Mouse (Mus musculus): ENCODE measurements around the gene Rps26. TPM values are rescaled to one million over a fixed set of nuclear protein-coding genes. Genes with fewer than 3 reads are reported as not detected.
"Not testable (repeated sequence)": the region's sequence is repeated elsewhere in the genome, so short reads cannot be mapped to it uniquely, and the experiment has no call there.

Gene Rps26
- polyA plus RNA-seq, 1 experiment from 2014 or later: 628 TPM

- Histone ChIP-seq H3K9me3 (ENCODE audit: low read length) (no peaks in the 10 kb centered on the region), H3K4me1 (ENCODE audit: insufficient read depth, low read length) (peaks cover 3% of the 10 kb centered on the region; the same call in 1 of the 2 replicates), H3K27ac (ENCODE audit: low read length) (no peak overlapping the region), H3K4me3 (ENCODE audit: low read length) (no peak overlapping the region), H3K9ac (replicated peaks; ENCODE audit: low read length) (no peak overlapping the region), H3K4me2 (replicated peaks; ENCODE audit: low read depth, low read length) (no peak overlapping the region), H3K36me3 (ENCODE audit: insufficient read depth, low read length) (no peaks in the 10 kb centered on the region), H3K27me3 (ENCODE audit: insufficient read depth, low read length) (no peaks in the 10 kb centered on the region)
- WGBS: 45% methylated on average over 3 of the region's 3 CpGs
- no peak for ATAC-seq (ENCODE audit: low FRiP score, low TSS enrichment)
Observed at GRCm38 (mm10) chr10:128614934-128615333, 11.6 kb downstream of the Rps26 start.

DNA sequence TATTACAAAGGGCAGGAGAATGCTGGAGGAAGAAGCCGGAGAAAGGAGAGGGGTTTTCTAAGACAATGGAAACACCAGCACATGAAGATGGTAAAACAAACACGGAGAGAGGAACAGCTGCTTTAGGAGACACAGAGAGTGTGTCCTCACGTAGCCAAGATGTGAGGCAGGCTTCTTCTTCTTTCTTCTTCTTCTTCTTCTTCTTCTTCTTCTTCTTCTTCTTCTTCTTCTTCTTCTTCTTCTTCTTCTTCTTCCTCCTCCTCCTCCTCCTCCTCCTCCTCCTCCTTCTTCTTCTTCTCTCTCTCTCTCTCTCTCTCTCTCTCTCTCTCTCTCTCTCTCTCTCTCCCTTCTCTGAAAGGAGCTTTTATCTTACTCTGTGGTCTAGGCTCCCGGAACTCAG lies 12.7 kb downstream of the Rps26 start:
- H3K27me3 ChIP-seq (ENCODE audit: insufficient read depth, low read length); H3K4me1 ChIP-seq (ENCODE audit: insufficient read depth, low read length); H3K9me3 ChIP-seq (ENCODE audit: low read length); H3K4me2 ChIP-seq (replicated peaks; ENCODE audit: low read depth, low read length); H3K36me3 ChIP-seq (ENCODE audit: insufficient read depth, low read length); H3K9ac ChIP-seq (replicated peaks; ENCODE audit: low read length); H3K4me3 ChIP-seq (ENCODE audit: low read length); ATAC-seq (ENCODE audit: low FRiP score, low TSS enrichment); H3K27ac ChIP-seq (ENCODE audit: low read length): not testable (repeated sequence)
- 71% methylated on average over 4 of the region's 4 CpGs for WGBS

DNA sequence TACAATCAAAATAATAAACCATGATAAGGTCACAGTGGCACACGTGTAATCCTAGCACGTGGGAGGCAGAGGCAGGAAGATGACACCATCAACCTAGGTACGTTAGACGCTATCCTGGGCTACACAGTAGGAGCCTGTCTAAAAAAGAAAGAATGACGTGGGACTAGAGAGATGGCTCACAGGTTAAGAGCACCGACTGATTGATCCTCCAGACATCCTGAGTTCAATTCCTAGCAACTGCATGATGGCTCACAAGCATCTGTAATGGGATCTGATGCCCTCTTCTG lies 13.4 kb downstream of the Rps26 start:
- Histone ChIP-seq H3K27ac (ENCODE audit: low read length) (no peak overlapping the region), H3K36me3 (ENCODE audit: insufficient read depth, low read length) (no peaks in the 10 kb centered on the region), H3K4me3 (ENCODE audit: low read length) (no peak overlapping the region), H3K4me2 (replicated peaks; ENCODE audit: low read depth, low read length) (peak overlapping the region; percentile 28; the same call in 1 of the 2 replicates), H3K27me3 (ENCODE audit: insufficient read depth, low read length) (no peaks in the 10 kb centered on the region), H3K4me1 (ENCODE audit: insufficient read depth, low read length) (peaks cover 3% of the 10 kb centered on the region; the same call in 1 of the 2 replicates), H3K9ac (replicated peaks; ENCODE audit: low read length) (no peak overlapping the region), H3K9me3 (ENCODE audit: low read length) (no peaks in the 10 kb centered on the region)
- peak; percentile 31; the same call in 1 of the 2 replicates for ATAC-seq (ENCODE audit: low FRiP score, low TSS enrichment)
- WGBS: 20% methylated on average over 6 of the region's 6 CpGs

- Histone ChIP-seq H3K4me2 (replicated peaks; ENCODE audit: low read depth, low read length) (peak overlapping the region; percentile 28; the same call in 1 of the 2 replicates), H3K4me3 (ENCODE audit: low read length) (no peak overlapping the region), H3K9ac (replicated peaks; ENCODE audit: low read length) (no peak overlapping the region), H3K4me1 (ENCODE audit: insufficient read depth, low read length) (peaks cover 3% of the 10 kb centered on the region; the same call in 1 of the 2 replicates), H3K9me3 (ENCODE audit: low read length) (no peaks in the 10 kb centered on the region), H3K36me3 (ENCODE audit: insufficient read depth, low read length) (no peaks in the 10 kb centered on the region), H3K27ac (ENCODE audit: low read length) (no peak overlapping the region), H3K27me3 (ENCODE audit: insufficient read depth, low read length) (no peaks in the 10 kb centered on the region)
- peak; percentile 54; the same call in 1 of the 2 replicates for ATAC-seq (ENCODE audit: low FRiP score, low TSS enrichment)
- 14% methylated on average over 16 of the region's 16 CpGs for WGBS
Observed at GRCm38 (mm10) chr10:128612433-128613153, 14.0 kb downstream of the Rps26 start.

DNA sequence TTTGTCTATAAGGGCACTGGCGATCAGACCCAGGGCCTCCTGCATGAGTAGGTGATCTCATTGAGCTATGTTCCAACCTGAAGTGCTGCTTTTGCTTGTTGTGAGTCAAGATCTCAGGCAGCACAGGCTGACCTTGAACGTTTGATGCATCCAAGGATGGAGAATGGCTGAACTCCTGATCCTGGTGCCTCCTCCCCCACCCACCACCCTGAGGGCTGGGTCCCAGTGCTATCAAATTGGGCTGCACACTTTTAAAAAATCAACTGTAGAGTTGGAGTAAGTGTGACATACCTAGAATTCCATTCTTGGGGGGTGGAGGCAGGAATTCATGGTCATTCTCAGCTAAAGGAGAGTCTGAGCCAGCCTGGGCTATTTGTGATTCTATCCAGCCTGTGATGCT lies 20.1 kb downstream of the Rps26 start:
- no peak overlapping the region for H3K9ac ChIP-seq (replicated peaks; ENCODE audit: low read length)
- H3K4me3 ChIP-seq (ENCODE audit: low read length): no peak overlapping the region
- H3K9me3 ChIP-seq (ENCODE audit: low read length): no peaks in the 10 kb centered on the region
- 36% methylated on average over 2 of the region's 2 CpGs for WGBS
- no peak overlapping the region for H3K27ac ChIP-seq (ENCODE audit: low read length)
- ATAC-seq (ENCODE audit: low FRiP score, low TSS enrichment): no peak
- H3K4me1 ChIP-seq (ENCODE audit: insufficient read depth, low read length): no peaks in the 10 kb centered on the region
- H3K4me2 ChIP-seq (replicated peaks; ENCODE audit: low read depth, low read length): no peak overlapping the region
- no peaks in the 10 kb centered on the region for H3K36me3 ChIP-seq (ENCODE audit: insufficient read depth, low read length)
- H3K27me3 ChIP-seq (ENCODE audit: insufficient read depth, low read length): no peaks in the 10 kb centered on the region

DNA sequence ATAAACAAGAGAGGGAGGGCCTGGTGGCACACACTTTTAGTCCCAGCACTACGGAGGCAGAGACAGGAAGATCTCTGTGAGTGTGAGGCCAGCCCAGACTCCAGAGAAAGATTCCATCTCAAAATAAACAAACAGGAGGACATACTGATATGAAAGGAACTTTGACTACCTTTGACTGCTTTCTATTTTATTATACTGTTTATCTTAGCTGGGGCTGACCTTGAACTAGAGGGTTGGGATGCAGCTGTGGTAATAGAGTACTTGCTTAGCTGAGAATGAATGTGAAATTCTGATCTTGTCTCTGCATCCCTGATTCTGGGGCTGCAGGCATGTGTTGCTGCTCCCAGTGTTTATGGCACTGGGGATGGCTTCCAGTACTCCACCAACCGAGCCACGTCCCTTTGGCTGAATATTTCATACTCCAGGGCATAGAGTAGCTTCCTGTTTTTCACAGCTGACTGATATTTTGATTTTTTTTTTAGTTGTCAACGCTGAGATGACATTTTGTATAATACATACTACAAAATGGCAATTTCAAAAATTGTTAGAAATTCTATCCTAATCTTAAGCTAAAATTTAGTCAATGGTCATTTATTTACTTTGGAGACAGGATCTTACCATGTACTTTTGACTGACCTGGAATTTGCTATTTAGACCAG lies 23.9 kb downstream of the Rps26 start:
- H3K36me3 ChIP-seq (ENCODE audit: insufficient read depth, low read length): no peaks in the 10 kb centered on the region
- H3K27ac ChIP-seq (ENCODE audit: low read length): no peak overlapping the region
- no peaks in the 10 kb centered on the region for H3K4me1 ChIP-seq (ENCODE audit: insufficient read depth, low read length)
- no peaks in the 10 kb centered on the region for H3K9me3 ChIP-seq (ENCODE audit: low read length)
- ATAC-seq (ENCODE audit: low FRiP score, low TSS enrichment): no peak
- no peak overlapping the region for H3K9ac ChIP-seq (replicated peaks; ENCODE audit: low read length)
- 72% methylated on average over 4 of the region's 4 CpGs for WGBS
- H3K4me2 ChIP-seq (replicated peaks; ENCODE audit: low read depth, low read length): no peak overlapping the region
- no peak overlapping the region for H3K4me3 ChIP-seq (ENCODE audit: low read length)
- no peaks in the 10 kb centered on the region for H3K27me3 ChIP-seq (ENCODE audit: insufficient read depth, low read length)

GRCm38 (mm10) chr10:128601499-128601898 lies 25.0 kb downstream of the Rps26 start:
- Histone ChIP-seq H3K9me3 (ENCODE audit: low read length) (no peaks in the 10 kb centered on the region), H3K27ac (ENCODE audit: low read length) (no peak overlapping the region), H3K9ac (replicated peaks; ENCODE audit: low read length) (no peak overlapping the region), H3K4me1 (ENCODE audit: insufficient read depth, low read length) (no peaks in the 10 kb centered on the region), H3K36me3 (ENCODE audit: insufficient read depth, low read length) (no peaks in the 10 kb centered on the region), H3K4me3 (ENCODE audit: low read length) (no peak overlapping the region), H3K4me2 (replicated peaks; ENCODE audit: low read depth, low read length) (no peak overlapping the region), H3K27me3 (ENCODE audit: insufficient read depth, low read length) (no peaks in the 10 kb centered on the region)
- no peak for ATAC-seq (ENCODE audit: low FRiP score, low TSS enrichment)
- WGBS: 84% methylated on average over 1 of the region's 1 CpGs

DNA sequence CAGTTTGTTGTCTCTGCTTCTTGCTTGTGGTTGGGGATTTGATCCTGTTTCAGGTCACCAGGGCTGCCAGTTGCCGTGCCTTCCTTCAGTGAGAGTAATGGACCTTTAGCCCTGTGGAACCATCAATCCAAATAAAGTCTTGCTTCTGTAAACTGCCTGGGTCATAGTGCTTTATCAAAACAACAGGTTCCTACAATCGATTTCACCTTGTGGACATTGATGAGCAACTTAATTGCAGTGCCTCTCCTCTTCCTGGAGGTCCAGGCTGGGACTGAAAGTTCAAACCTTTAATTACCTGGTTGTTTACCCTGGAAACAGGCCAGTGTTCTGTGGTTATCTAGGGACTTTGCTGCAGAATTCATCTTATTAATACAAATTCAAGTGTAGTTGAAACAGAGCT lies 28.1 kb downstream of the Rps26 start:
- WGBS: 13% methylated on average over 2 of the region's 2 CpGs
- Histone ChIP-seq H3K4me2 (replicated peaks; ENCODE audit: low read depth, low read length) (no peak overlapping the region), H3K4me1 (ENCODE audit: insufficient read depth, low read length) (no peaks in the 10 kb centered on the region), H3K27me3 (ENCODE audit: insufficient read depth, low read length) (no peaks in the 10 kb centered on the region), H3K9me3 (ENCODE audit: low read length) (no peaks in the 10 kb centered on the region), H3K4me3 (ENCODE audit: low read length) (no peak overlapping the region), H3K27ac (ENCODE audit: low read length) (no peak overlapping the region), H3K36me3 (ENCODE audit: insufficient read depth, low read length) (no peaks in the 10 kb centered on the region), H3K9ac (replicated peaks; ENCODE audit: low read length) (0 out of 2 replicates have a peak overlapping the region, but pooled peaks have one; percentile 4)
- ATAC-seq (ENCODE audit: low FRiP score, low TSS enrichment): no peak

DNA sequence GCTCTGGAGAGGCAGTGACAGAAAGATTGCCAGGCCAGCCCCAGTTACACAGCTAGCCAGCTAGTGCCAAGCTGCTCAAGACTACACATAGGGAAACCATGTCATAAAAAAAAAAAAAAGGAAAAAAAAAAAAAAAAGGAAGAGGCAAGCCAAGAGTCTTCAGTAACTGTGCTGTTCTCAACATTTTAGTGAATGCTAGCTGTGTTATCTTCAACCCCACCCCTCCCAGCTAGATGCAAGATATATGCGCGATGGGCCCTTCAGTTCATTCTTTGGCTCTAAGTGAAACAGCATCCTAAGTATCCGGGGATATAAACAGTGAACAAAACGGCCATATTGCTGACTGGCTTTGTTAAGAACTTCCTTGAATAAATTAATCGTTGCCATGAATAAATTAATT lies 33.8 kb downstream of the Rps26 start:
- Histone ChIP-seq H3K27me3 (ENCODE audit: insufficient read depth, low read length) (peaks cover 16% of the 10 kb centered on the region), H3K4me1 (ENCODE audit: insufficient read depth, low read length) (peaks cover 7% of the 10 kb centered on the region; the same call in 1 of the 2 replicates), H3K36me3 (ENCODE audit: insufficient read depth, low read length) (no peaks in the 10 kb centered on the region), H3K9ac (replicated peaks; ENCODE audit: low read length) (no peak overlapping the region), H3K4me2 (replicated peaks; ENCODE audit: low read depth, low read length) (no peak overlapping the region), H3K9me3 (ENCODE audit: low read length) (no peaks in the 10 kb centered on the region), H3K27ac (ENCODE audit: low read length) (no peak overlapping the region), H3K4me3 (ENCODE audit: low read length) (no peak overlapping the region)
- WGBS: 87% methylated on average over 5 of the region's 5 CpGs
- no peak for ATAC-seq (ENCODE audit: low FRiP score, low TSS enrichment)

GRCm38 (mm10) chr10:128591436-128591835 lies 35.1 kb downstream of the Rps26 start:
- H3K4me1 ChIP-seq (ENCODE audit: insufficient read depth, low read length): peaks cover 7% of the 10 kb centered on the region; the same call in 1 of the 2 replicates
- no peak overlapping the region for H3K27ac ChIP-seq (ENCODE audit: low read length)
- ATAC-seq (ENCODE audit: low FRiP score, low TSS enrichment): no peak
- no peak overlapping the region for H3K9ac ChIP-seq (replicated peaks; ENCODE audit: low read length)
- no peaks in the 10 kb centered on the region for H3K9me3 ChIP-seq (ENCODE audit: low read length)
- 90% methylated on average over 6 of the region's 6 CpGs for whole genome bisulfite sequencing
- no peaks in the 10 kb centered on the region for H3K36me3 ChIP-seq (ENCODE audit: insufficient read depth, low read length)
- no peak overlapping the region for H3K4me3 ChIP-seq (ENCODE audit: low read length)
- H3K27me3 ChIP-seq (ENCODE audit: insufficient read depth, low read length): peaks cover 19% of the 10 kb centered on the region
- H3K4me2 ChIP-seq (replicated peaks; ENCODE audit: low read depth, low read length): no peak overlapping the region

Measured in kidney, embryonic 16.5 days (tissue).